Mouse (Mus musculus): ENCODE results near the gene Neurl2. TPM values are rescaled to one million over a fixed set of nuclear protein-coding genes. Genes with fewer than 3 reads are reported as not detected.
"Not testable (repeated sequence)": the region's sequence is repeated elsewhere in the genome, so short reads cannot be mapped to it uniquely, and the experiment has no call there.

The Neurl2 gene
- polyA plus RNA-seq, 1 experiment from 2014 or later, result 7.9 TPM

GRCm38 (mm10) chr2:164859640-164860432 is 26.6 kb upstream of the Neurl2 start:
- H3K27ac ChIP-seq, result no peak overlapping the region
- DNase-seq (ENCODE audit: low spot score) (no peak), ATAC-seq (ENCODE audit: low FRiP score) (no peak)
- H3K36me3 ChIP-seq (replicated peaks; ENCODE audit: control insufficient read depth, insufficient read depth), result no peaks in the 10 kb centered on the region
- no peaks in the 10 kb centered on the region for H3K9me3 ChIP-seq (ENCODE audit: control insufficient read depth, low read length)
- WGBS, result 60% methylated on average over 9 of the region's 9 CpGs
- H3K4me2 ChIP-seq (replicated peaks), result no peak overlapping the region
- H3K9ac ChIP-seq, result no peak overlapping the region
- peaks cover 20% of the 10 kb centered on the region for H3K4me1 ChIP-seq (replicated peaks; ENCODE audit: control insufficient read depth, insufficient read depth, low read length)
- no peak overlapping the region for H3K4me3 ChIP-seq (replicated peaks; ENCODE audit: low read length)
- H3K27me3 ChIP-seq (ENCODE audit: control insufficient read depth, insufficient read depth, low read length), result peaks cover 34% of the 10 kb centered on the region

GRCm38 (mm10) chr2:164859155-164859554 is 25.9 kb upstream of the Neurl2 start:
- H3K4me1 ChIP-seq (replicated peaks; ENCODE audit: control insufficient read depth, insufficient read depth, low read length), result peaks cover 20% of the 10 kb centered on the region
- H3K9ac ChIP-seq, result no peak overlapping the region
- H3K4me2 ChIP-seq (replicated peaks), result no peak overlapping the region
- H3K4me3 ChIP-seq (replicated peaks; ENCODE audit: low read length), result no peak overlapping the region
- no peaks in the 10 kb centered on the region for H3K36me3 ChIP-seq (replicated peaks; ENCODE audit: control insufficient read depth, insufficient read depth)
- 48% methylated on average over 2 of the region's 2 CpGs for WGBS
- peaks cover 34% of the 10 kb centered on the region for H3K27me3 ChIP-seq (ENCODE audit: control insufficient read depth, insufficient read depth, low read length)
- ATAC-seq (ENCODE audit: low FRiP score), result no peak
- H3K27ac ChIP-seq, result no peak overlapping the region
- H3K9me3 ChIP-seq (ENCODE audit: control insufficient read depth, low read length), result no peaks in the 10 kb centered on the region
- no peak for DNase-seq (ENCODE audit: low spot score)

- 1% methylated on average over 19 of the region's 19 CpGs for WGBS
- peak overlapping the region; percentile 59; the same call in 1 of the 2 replicates for H3K27ac ChIP-seq
- no peak; the same call in 1 of the 2 replicates for ATAC-seq (ENCODE audit: low FRiP score)
- H3K4me1 ChIP-seq (replicated peaks; ENCODE audit: control insufficient read depth, insufficient read depth, low read length), result peaks cover 20% of the 10 kb centered on the region
- H3K4me2 ChIP-seq (replicated peaks), result peak overlapping the region; percentile 95
- no peaks in the 10 kb centered on the region for H3K36me3 ChIP-seq (replicated peaks; ENCODE audit: control insufficient read depth, insufficient read depth)
- peak overlapping the region; percentile 44 for H3K4me3 ChIP-seq (replicated peaks; ENCODE audit: low read length)
- no peak for DNase-seq (ENCODE audit: low spot score)
- peak overlapping the region; percentile 51 for H3K9ac ChIP-seq
- no peaks in the 10 kb centered on the region for H3K9me3 ChIP-seq (ENCODE audit: control insufficient read depth, low read length)
- H3K27me3 ChIP-seq (ENCODE audit: control insufficient read depth, insufficient read depth, low read length), result peaks cover 34% of the 10 kb centered on the region
Measured at GRCm38 (mm10) chr2:164857842-164858553, 24.7 kb upstream of the Neurl2 start.

- Histone ChIP-seq H3K4me1 (replicated peaks; ENCODE audit: control insufficient read depth, insufficient read depth, low read length) (peaks cover 20% of the 10 kb centered on the region), H3K9me3 (ENCODE audit: control insufficient read depth, low read length) (no peaks in the 10 kb centered on the region), H3K4me2 (replicated peaks) (peak within 1 kb of the TSS; percentile 95), H3K36me3 (replicated peaks; ENCODE audit: control insufficient read depth, insufficient read depth) (no peaks in the 10 kb centered on the region), H3K27ac (peak within 1 kb of the TSS; percentile 59; the same call in 1 of the 2 replicates), H3K27me3 (ENCODE audit: control insufficient read depth, insufficient read depth, low read length) (peaks cover 34% of the 10 kb centered on the region), H3K4me3 (replicated peaks; ENCODE audit: low read length) (peak within 1 kb of the TSS; percentile 44), H3K9ac (peak within 1 kb of the TSS; percentile 51)
- WGBS, result under 1% methylated on average over 42 of the region's 47 CpGs
- ATAC-seq (ENCODE audit: low FRiP score) (peak; percentile 82), DNase-seq (ENCODE audit: low spot score) (no peak)
Measured at GRCm38 (mm10) chr2:164857101-164857821, 24.0 kb upstream of the Neurl2 start, which contains the start of gene Pltp. Gene Pltp, minus strand, starts transcription at chr2:164857711.

- H3K4me3 ChIP-seq (replicated peaks; ENCODE audit: low read length), result peak overlapping the region; percentile 44
- WGBS, result 2% methylated on average over 42 of the region's 42 CpGs
- peaks cover 34% of the 10 kb centered on the region for H3K27me3 ChIP-seq (ENCODE audit: control insufficient read depth, insufficient read depth, low read length)
- no peak for DNase-seq (ENCODE audit: low spot score)
- H3K9ac ChIP-seq, result peak overlapping the region; percentile 51
- peak overlapping the region; percentile 95 for H3K4me2 ChIP-seq (replicated peaks)
- no peaks in the 10 kb centered on the region for H3K9me3 ChIP-seq (ENCODE audit: control insufficient read depth, low read length)
- peaks cover 20% of the 10 kb centered on the region for H3K4me1 ChIP-seq (replicated peaks; ENCODE audit: control insufficient read depth, insufficient read depth, low read length)
- ATAC-seq (ENCODE audit: low FRiP score), result no peak; the same call in 1 of the 2 replicates
- 0 out of 2 replicates have a peak overlapping the region, but pooled peaks have one; percentile 20 for H3K27ac ChIP-seq
- no peaks in the 10 kb centered on the region for H3K36me3 ChIP-seq (replicated peaks; ENCODE audit: control insufficient read depth, insufficient read depth)
Measured at GRCm38 (mm10) chr2:164856309-164857100, 23.2 kb upstream of the Neurl2 start.

GRCm38 (mm10) chr2:164855572-164855971 is 22.3 kb upstream of the Neurl2 start:
- 81% methylated on average over 5 of the region's 5 CpGs for WGBS
- not testable (repeated sequence) for ATAC-seq (ENCODE audit: low FRiP score); H3K9me3 ChIP-seq (ENCODE audit: control insufficient read depth, low read length); DNase-seq (ENCODE audit: low spot score); H3K9ac ChIP-seq; H3K36me3 ChIP-seq (replicated peaks; ENCODE audit: control insufficient read depth, insufficient read depth); H3K27ac ChIP-seq
- Histone ChIP-seq H3K4me2 (replicated peaks) (peak overlapping the region; percentile 95), H3K27me3 (ENCODE audit: control insufficient read depth, insufficient read depth, low read length) (peaks cover 34% of the 10 kb centered on the region), H3K4me1 (replicated peaks; ENCODE audit: control insufficient read depth, insufficient read depth, low read length) (peaks cover 20% of the 10 kb centered on the region), H3K4me3 (replicated peaks; ENCODE audit: low read length) (peak overlapping the region; percentile 44)

- ATAC-seq (ENCODE audit: low FRiP score) (no peak), DNase-seq (ENCODE audit: low spot score) (no peak)
- Histone ChIP-seq H3K4me1 (replicated peaks; ENCODE audit: control insufficient read depth, insufficient read depth, low read length) (no peaks in the 10 kb centered on the region), H3K4me3 (replicated peaks; ENCODE audit: low read length) (no peak overlapping the region), H3K27me3 (ENCODE audit: control insufficient read depth, insufficient read depth, low read length) (no peaks in the 10 kb centered on the region), H3K27ac (no peak overlapping the region), H3K4me2 (replicated peaks) (no peak overlapping the region), H3K36me3 (replicated peaks; ENCODE audit: control insufficient read depth, insufficient read depth) (no peaks in the 10 kb centered on the region), H3K9me3 (ENCODE audit: control insufficient read depth, low read length) (no peaks in the 10 kb centered on the region), H3K9ac (no peak overlapping the region)
- 91% methylated on average over 8 of the region's 8 CpGs for WGBS
Measured at GRCm38 (mm10) chr2:164850061-164850460, 16.8 kb upstream of the Neurl2 start.

GRCm38 (mm10) chr2:164845782-164846181 is 12.5 kb upstream of the Neurl2 start:
- 51% methylated on average over 3 of the region's 3 CpGs for WGBS
- no peak for DNase-seq (ENCODE audit: low spot score)
- H3K9ac ChIP-seq, result no peak overlapping the region
- H3K36me3 ChIP-seq (replicated peaks; ENCODE audit: control insufficient read depth, insufficient read depth), result no peaks in the 10 kb centered on the region; the same call in 1 of the 2 replicates
- H3K27me3 ChIP-seq (ENCODE audit: control insufficient read depth, insufficient read depth, low read length), result no peaks in the 10 kb centered on the region
- no peak for ATAC-seq (ENCODE audit: low FRiP score)
- no peaks in the 10 kb centered on the region for H3K9me3 ChIP-seq (ENCODE audit: control insufficient read depth, low read length)
- H3K4me1 ChIP-seq (replicated peaks; ENCODE audit: control insufficient read depth, insufficient read depth, low read length), result no peaks in the 10 kb centered on the region
- H3K4me2 ChIP-seq (replicated peaks), result no peak overlapping the region
- H3K27ac ChIP-seq, result no peak overlapping the region
- no peak overlapping the region for H3K4me3 ChIP-seq (replicated peaks; ENCODE audit: low read length)
